Mouse (Mus musculus): ENCODE results near the gene Eif2d. TPM values are rescaled to one million over a fixed set of nuclear protein-coding genes. Genes with fewer than 3 reads are reported as not detected.
A peak's percentile ranks its signal among the peaks of the same experiment; 100 is the strongest.

The Eif2d gene
- polyA plus RNA-seq, 1 experiment from 2014 or later: 52.1 TPM

- DNase-seq (ENCODE audit: low spot score): no peak
Observed at GRCm38 (mm10) chr1:131184253-131184955, 31.4 kb downstream of the Eif2d start.

GRCm38 (mm10) chr1:131184956-131185660 lies 32.1 kb downstream of the Eif2d start:
- DNase-seq (ENCODE audit: low spot score): no peak

DNA sequence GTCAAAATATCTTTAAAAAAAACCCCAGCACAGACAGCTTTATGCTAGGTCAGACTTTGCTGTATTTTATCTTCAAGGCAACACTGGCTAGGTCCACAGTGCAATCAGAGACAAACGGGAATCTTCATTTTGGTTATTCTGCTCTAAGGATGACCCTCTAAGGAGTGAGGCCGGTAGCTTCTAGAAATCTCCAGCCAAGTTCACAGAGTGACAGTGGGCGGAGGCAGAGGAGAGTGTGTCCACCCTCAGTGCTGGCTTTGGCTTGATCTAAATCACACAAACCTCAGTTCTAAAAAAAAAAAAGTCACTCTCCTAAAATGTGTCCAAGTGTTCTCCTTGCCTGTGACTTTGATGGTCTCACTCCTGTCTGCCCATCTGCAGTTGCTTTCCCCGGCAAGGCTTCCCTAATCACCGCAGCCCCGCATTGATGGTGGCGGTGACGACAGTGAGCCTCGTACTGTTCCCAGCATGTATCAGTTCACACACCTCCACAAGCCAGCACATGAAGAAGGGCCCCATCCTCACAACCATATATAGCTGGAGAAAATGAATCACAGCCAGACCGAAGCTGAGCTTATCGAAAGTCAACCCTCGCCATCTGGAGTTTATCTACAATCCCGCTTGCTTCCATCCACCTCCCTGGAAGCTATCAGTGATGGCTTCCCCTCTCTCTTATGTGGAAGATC lies 33.0 kb downstream of the Eif2d start:
- no peak for DNase-seq (ENCODE audit: low spot score)

DNA sequence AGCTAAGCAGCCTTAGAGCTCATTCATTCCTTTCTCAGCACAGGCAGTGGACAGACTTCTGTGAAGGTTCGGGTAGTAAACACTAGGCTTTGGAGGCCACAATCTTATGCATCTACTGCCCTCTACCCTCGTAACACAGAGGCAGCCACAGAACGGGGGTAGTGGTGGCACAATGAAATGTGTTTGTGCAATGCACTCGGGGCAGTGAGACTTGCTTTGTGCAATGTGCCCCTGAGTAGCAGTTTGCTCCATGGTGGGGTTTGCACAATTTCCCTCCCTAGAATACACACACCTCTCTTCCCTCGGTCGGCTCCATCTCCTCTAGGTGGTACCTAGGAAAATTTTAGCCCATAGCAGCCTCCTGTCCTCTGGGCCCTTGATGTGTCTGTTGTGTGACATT lies 34.0 kb downstream of the Eif2d start:
- no peak for DNase-seq (ENCODE audit: low spot score)

DNA sequence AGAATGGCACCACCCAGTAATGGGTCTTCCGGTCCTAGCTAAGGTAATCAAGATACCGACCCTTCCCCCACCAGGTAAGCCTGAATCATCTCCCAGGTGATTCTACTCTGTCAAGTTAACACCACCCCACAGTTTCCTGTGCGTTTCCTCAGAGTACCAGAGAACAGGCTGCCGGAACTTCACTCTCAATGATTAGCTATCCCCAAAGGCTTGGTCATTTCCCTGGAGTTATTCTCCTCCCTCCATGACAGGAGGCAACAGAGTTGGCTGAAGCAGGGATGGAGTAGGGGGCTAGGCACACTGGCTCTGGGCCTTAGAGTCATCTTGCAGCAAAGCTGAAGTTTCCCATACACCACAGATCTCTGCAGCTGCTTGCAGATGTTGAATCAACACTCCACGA lies 34.9 kb downstream of the Eif2d start:
- no peak for DNase-seq (ENCODE audit: low spot score)

DNA sequence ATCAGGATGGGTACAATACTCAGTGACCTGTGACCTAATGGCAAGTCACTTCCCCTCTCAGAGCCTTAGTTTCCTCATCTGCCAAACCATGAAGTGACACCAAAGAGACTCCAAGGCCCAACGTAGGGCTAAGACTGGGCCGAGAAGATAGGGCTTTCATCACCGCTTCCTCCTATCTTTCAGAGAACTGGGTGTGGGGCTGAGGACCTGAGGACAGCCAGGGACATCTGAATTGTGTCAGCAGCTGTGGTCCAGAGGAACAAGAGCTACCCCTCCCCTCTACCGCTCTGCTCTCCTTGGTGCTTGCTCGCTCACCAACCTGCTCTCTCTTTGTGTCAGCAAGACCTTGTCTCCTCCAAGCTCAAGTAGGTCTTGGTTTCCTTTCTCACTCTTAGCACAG lies 35.7 kb downstream of the Eif2d start:
- peak; percentile 19 for DNase-seq (ENCODE audit: low spot score)

DNA sequence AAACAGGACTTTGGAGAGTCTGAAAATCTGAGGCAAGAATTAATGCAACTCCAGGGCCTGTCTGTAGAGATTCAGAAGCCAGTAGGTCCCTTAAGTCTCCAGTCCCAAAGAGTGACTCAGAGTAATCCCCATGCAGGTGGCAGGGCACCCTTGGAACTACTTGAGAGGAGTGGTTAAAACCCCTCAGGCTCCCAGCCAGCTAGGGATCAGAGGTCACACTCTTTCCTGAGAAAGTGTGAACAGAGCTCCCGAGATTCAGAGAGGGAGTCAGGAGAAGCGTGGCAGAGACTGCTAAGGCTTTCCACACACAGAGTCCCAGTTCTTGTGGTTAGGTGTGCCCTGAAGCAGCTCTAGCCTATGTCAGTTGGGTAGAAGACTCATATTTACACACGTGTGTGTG lies 40.8 kb downstream of the Eif2d start:
- no peak for DNase-seq (ENCODE audit: low spot score)

GRCm38 (mm10) chr1:131195653-131196052 lies 42.7 kb downstream of the Eif2d start:
- DNase-seq (ENCODE audit: low spot score): no peak

DNA sequence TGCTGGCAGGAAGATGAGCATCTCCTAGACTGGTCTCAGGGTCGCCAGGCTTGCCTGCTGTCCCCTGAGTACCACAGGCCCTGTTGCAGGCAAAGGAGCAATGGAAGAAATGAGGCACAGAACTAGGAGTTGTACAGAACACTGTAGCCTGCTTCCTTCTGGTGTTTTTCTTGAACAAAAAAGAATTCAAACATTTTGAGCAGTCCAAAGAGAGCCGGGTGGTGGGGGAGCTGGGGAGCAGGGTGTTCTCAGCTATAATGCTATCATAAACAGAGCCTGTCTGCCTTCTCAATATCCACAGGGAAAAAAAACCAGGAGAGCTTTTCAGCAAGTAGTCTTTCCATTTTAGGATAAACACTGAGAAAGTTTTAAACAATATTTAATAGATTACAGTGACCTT lies 43.1 kb downstream of the Eif2d start:
- no peak for DNase-seq (ENCODE audit: low spot score)

DNA sequence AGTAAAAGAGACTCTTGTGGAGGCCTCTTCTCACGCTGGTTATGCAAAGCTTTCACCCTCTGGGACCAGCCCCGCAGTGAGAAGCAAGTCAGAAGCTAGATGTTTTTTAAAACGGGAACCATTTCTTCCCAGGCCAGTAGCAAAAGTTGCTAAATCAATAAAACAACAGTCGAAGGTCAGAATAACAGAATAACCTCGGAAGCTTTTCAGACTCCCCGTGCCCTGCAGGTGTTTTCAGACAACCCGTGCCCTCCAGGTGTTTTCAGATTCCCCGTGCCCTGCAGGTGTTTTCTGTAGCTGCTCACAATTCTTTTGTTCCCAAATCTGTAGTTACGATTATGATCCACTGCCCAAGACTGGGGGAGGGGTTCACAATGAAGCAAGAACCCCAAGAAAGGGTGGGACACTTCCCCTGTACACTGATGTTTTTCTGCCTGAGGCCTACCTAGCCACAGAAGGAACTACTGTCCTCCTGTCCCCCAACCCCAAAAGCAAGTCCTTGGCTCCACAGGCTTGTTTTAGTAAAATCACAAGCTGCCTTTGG lies 45.5 kb downstream of the Eif2d start:
- DNase-seq (ENCODE audit: low spot score): peak; percentile 36

DNA sequence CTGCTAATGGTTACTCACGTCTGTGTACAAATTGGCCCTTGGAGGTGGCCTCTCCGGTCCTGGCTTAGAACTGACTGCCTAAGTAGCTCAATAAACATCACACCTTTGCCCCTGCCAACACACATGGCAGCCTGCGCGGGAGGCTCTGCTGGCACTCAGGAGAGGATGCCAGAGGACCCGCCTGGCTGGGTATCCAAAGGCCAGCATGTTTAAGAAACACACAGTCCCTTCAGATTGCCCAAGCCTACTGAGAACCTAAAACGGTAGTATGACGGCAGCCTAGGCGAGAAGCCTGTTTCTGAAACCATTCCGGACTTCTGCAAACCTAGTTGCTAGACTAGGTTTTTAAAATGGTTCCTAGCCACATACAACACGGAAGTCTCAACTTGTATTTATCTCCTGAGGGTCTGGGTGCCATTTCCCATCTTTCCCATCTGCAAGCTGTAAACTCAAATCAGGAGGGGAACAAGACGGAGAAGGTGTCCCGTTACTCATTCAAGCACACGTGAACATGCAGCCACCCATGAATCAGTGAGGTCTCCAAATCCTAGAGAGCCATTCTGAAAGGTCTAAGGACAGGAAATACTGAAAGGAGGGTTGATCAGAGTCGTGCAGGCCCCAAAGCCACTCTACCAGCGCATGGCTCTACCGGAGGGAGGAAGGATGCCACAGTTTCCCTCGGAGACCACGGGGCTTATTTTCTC lies 46.3 kb downstream of the Eif2d start:
- DNase-seq (ENCODE audit: low spot score): peak; percentile 48

- DNase-seq (ENCODE audit: low spot score): peak; percentile 97
Observed at GRCm38 (mm10) chr1:131199976-131200375, 47.0 kb downstream of the Eif2d start.

DNA sequence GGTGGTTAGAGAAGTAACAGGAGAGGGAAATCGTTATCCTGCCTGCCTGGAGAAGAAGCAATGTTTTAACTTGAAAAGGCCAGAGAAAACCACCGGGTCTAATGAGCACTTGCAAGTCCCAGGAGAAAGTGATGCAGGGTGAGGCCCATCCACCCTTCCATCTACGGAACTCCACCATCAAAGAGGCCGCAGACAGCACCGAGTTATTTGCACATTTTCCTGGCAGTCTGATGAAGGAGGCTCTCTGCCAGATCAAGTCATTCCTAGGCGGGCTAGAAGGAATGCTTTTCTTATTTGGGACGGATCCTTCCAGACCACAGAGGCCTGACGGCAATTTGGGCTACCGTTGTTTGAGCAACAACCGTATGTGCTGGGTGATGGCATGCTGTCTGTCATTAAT lies 47.6 kb downstream of the Eif2d start:
- no peak for DNase-seq (ENCODE audit: low spot score)

- DNase-seq (ENCODE audit: low spot score): no peak
Observed at GRCm38 (mm10) chr1:131201391-131201790, 48.4 kb downstream of the Eif2d start.

DNA sequence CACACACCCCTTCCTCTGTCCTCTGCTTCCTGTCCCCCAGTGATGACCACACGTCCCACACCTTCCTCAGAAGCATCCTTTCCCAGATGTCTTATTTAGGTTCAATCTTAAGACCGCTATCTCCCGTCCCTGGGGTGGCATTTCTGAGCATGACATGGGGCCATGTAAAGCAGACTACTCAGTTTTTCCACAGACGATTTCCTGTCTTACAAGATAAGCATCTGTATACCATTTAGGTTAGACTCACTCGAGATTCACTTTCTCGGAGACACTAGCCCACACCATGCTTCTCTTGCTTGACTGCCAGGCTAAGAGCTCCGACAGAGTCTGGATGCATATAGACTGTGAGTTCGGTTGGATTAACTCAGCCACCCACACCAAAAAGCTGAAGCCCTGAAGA lies 51.5 kb downstream of the Eif2d start:
- peak; percentile 82 for DNase-seq (ENCODE audit: low spot score)

GRCm38 (mm10) chr1:131206342-131206741 lies 53.4 kb downstream of the Eif2d start:
- DNase-seq (ENCODE audit: low spot score): no peak

DNA sequence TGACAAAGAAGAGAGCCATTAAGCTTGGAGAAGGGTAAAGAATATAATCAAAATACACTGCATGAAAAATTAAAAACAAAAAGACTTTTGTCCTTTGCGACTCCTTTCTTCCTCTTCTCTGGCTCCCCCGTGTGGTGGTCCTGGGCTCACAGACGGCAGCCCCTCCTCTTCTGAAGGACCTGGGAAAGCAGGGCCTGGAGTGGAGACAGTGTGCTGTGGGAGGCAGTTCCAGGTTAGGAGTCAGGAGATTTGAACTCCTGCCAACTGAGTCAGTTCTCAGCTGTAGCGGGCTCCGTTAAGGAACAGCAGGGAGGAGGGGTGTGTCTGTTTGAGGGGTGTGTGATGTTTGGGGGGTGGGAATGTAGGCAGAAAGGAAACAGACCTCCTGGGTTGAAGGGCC lies 54.5 kb downstream of the Eif2d start:
- peak; percentile 75 for DNase-seq (ENCODE audit: low spot score)

DNA sequence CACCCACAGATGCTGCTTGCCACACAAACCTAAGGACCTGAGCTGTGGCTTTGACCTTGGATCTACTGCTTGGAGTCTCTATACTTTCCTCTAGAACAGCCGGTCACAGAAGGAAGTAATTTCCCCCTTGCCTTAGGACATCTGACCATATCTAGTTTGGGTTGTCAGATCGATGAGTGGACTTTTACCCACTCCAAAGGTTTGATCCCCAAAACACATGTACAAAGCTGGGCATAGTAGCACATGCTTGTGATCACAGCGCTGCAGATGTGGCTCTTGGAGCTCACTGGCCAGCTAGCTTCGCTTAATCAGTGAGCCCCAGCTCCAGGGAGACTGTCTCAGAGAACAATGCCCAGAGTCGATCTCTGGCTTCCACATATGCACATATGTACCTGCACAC lies 55.1 kb downstream of the Eif2d start:
- DNase-seq (ENCODE audit: low spot score): no peak

DNA sequence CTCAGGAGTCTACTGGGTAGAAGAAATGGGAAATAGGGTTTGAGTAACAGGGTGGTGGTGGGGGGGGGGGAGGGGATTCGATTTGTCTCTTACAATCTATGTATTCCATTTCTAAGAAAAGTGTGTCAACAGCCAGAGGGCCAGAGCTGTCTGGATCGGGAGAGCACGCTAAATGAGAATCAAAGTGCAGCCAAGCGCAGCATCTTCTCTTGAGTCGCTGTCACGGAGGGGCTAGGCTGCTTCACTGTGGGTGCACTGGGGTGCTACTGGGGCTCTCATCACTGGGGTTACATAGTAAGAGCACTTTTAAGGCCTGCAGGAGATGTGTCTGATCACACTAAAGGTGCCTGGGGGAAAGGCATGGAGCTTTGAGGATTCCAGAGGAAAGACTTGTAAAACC lies 55.8 kb downstream of the Eif2d start:
- DNase-seq (ENCODE audit: low spot score): no peak

GRCm38 (mm10) chr1:131209971-131210426 lies 57.0 kb downstream of the Eif2d start:
- DNase-seq (ENCODE audit: low spot score): no peak

DNA sequence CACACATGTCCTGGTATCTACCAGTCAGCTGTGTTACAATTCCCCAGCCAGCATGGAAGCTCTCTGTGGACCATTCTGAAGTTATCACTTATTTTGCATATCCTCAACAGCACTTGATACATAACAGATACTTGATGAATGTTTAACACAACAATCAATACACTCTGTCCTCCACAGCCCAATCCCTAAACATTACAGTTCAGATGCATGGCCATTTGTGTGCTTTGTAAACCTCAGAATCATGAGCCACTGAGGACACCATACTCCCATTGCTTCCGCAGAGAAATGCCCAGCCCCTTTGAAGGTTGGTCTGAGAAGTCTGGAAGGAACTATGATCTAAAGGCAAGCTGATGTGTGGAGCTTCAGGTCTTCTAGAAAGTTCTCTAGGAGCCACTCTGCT lies 58.7 kb downstream of the Eif2d start:
- DNase-seq (ENCODE audit: low spot score): no peak

GRCm38 (mm10) chr1:131212956-131213355 lies 60.0 kb downstream of the Eif2d start:
- DNase-seq (ENCODE audit: low spot score): no peak
